Mouse (Mus musculus) kidney, adult 2 months (tissue): ENCODE measurements around the gene Efs. TPM values are rescaled to one million over a fixed set of nuclear protein-coding genes. Genes with fewer than 3 reads are reported as not detected.

ENCODE experiments used
- DNase-seq: peaks from one replicate; pipeline ENCODE4 v3.0.0; 2021
- H3K27ac ChIP-seq: fragments of 200-500 bp; 2 replicates; pipeline ENCODE4 v1.5.1; 2012; ENCODE audit warnings: low read depth, low read length, control low read depth, inconsistent platforms; ENCODE audit not compliant: insufficient read depth
- H3K27me3 ChIP-seq: fragments of 200-500 bp; replicated peaks from 2 replicates; pipeline ENCODE4 v1.6.1; 2012; ENCODE audit warnings: mild to moderate bottlenecking, moderate library complexity, low read length, inconsistent platforms; ENCODE audit not compliant: control insufficient read depth, insufficient read depth
- H3K36me3 ChIP-seq: fragments of 200-500 bp; 2 replicates; pipeline ENCODE4 v1.6.1; 2012; ENCODE audit warnings: mild to moderate bottlenecking, moderate library complexity, low read length, inconsistent platforms; ENCODE audit not compliant: control insufficient read depth, insufficient read depth
- H3K4me1 ChIP-seq: fragments of 200-500 bp; 2 replicates; pipeline ENCODE4 v1.6.1; 2011; ENCODE audit warnings: low read length; ENCODE audit not compliant: control insufficient read depth, insufficient read depth
- H3K4me3 ChIP-seq: fragments of 200-500 bp; 2 replicates; pipeline ENCODE4 v1.5.1; 2011; ENCODE audit warnings: mild to moderate bottlenecking, low read depth, low read length, control low read depth; ENCODE audit not compliant: insufficient read depth
- CTCF ChIP-seq: fragments of 200-500 bp; conservative IDR thresholded peaks from 2 replicates; pipeline ENCODE4 v1.5.1; 2011; ENCODE audit warnings: low read depth, mild to moderate bottlenecking, control low read depth, low read length, moderate library complexity, mixed read lengths; ENCODE audit not compliant: insufficient read depth, insufficient read length
- POLR2A ChIP-seq: fragments of 200-500 bp; IDR thresholded peaks from one replicate; pipeline ENCODE4 v1.6.1; 2011; ENCODE audit warnings: low read depth, low read length, control low read depth
- WGBS: fragments of 180-500 bp; shearing (Covaris S2); methylation state at CpG from one replicate; pipeline ENCODE4 v1.1.7; 2018; 5-methylcytosine and 5-hydroxymethylcytosine counted together
- polyA plus RNA-seq: library from polyadenylated mRNA; depleted of rRNA; stranded (reverse); fragments of >200 nt; gene quantifications from 2 replicates; pipeline ENCODE4 v1.2.3, GENCODE M21; 2012

Efs gene
- polyA plus RNA-seq, 1 experiment: 1.8 TPM

DNA sequence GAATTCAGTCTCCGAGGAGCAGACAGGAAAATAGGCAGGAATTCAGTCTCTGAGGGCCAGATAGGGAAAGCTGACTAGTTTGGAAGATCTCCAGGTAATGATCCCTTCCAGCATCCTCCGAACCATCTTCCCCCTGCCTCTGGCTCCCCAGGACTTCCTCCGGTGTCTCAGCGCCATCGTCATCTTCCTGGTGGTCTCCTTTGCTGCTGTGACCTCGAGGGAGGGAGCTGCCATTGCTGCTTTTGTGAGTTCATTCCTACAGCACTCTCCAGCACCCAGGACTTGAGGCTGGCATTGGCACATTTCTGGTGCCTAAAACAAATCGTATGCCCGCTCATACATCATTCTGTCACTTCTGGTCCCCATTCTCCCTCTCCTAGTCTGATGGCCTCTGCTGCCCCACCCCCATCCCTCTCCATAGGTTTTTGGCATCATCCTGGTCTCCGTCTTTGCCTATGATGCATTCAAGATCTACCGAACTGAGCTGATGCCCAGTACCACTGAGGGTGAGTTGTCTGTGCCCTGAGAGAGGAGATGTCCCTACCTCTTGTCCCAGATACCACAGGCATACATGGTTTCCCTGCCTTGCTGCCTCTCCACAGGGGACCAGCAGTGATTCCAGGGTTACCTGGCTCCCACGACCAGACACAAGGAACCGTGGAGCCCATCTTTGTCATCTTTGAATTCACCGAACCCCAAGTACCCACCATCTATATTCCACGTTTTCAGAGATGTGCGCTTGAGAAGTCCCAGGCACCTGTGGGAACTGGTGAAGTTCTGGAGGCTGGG, 12.7 kb upstream of the Efs start:
- Histone ChIP-seq H3K4me3 (no peak overlapping the region), H3K4me1 (peaks cover 13% of the 10 kb centered on the region), H3K36me3 (no peaks in the 10 kb centered on the region), H3K27ac (no peak overlapping the region), H3K27me3 (no peaks in the 10 kb centered on the region)
- no peak for TF ChIP-seq POLR2A
- TF ChIP-seq CTCF: no peak
- DNase-seq: no peak
- WGBS: 79% methylated on average over 15 of the region's 15 CpGs

DNA sequence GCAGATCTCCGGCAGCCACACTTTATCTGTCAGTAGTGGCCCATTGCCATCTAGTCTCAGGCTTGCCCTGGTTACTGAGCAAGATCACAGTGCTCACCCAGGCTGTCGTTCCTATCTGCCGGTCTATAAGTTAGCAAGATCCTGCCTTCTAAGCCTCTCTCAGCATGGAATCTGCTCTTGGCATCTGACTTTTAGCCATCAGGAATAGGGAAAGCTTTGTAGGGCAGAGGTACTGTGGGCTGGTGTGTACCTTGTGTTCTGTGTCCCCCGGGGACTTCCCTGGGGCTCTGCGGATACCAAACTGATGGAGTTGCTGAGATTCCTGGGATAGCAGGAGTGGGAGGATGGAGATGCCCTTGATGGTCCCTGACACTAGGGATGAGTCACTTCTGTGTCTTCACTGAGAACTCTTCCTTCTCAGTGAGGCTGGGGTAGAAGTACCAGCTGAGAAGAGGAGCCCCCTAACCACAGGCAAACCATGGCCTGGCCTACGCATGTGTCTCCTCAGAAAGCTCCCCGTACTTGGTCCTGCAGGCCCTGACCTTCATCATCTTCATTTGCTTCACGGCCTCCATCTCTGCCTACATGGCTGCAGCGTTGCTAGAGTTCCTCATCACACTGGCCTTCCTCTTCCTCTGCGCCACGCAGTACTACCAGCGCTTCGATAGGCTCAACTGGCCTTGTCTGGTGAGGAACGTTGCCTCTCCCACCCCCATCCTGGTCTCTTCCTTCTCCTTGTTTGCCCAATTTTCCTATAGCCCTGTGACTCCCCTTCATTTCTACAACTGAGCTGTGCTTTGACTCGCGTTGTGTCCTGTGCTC, 11.6 kb upstream of the Efs start:
- H3K27me3 ChIP-seq: no peaks in the 10 kb centered on the region
- no peak overlapping the region for H3K27ac ChIP-seq
- H3K4me3 ChIP-seq: no peak overlapping the region
- peaks cover 13% of the 10 kb centered on the region for H3K4me1 ChIP-seq
- 87% methylated on average over 16 of the region's 16 CpGs for WGBS
- no peak for DNase-seq
- H3K36me3 ChIP-seq: no peaks in the 10 kb centered on the region
- no peak for TF ChIP-seq POLR2A
- TF ChIP-seq CTCF: no peak

DNA sequence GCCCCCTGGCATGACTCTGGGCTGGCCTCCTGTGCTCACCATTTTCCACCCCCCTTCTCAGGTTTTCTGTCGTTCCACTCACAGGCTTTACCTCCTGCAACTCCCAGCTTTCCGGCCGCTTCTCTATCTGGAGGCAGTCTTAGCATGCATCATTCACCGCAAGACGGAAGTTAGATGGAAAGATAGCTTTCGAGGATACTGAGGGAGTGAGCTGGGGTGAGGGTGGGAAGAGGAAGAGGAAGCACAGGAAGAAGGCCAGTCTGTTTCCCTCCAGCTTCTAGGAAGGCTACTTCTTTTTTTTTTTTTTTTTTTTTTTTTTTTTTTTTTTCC, 10.9 kb upstream of the Efs start:
- Histone ChIP-seq H3K27ac (no peak overlapping the region), H3K4me3 (no peak overlapping the region), H3K36me3 (no peaks in the 10 kb centered on the region), H3K4me1 (peaks cover 13% of the 10 kb centered on the region), H3K27me3 (no peaks in the 10 kb centered on the region)
- 49% methylated on average over 6 of the region's 6 CpGs for WGBS
- no peak for DNase-seq
- TF ChIP-seq CTCF (no peak), POLR2A (no peak)

- Histone ChIP-seq H3K4me1 (peaks cover 9% of the 10 kb centered on the region), H3K4me3 (no peak within 1 kb of the TSS), H3K27me3 (no peaks in the 10 kb centered on the region), H3K36me3 (no peaks in the 10 kb centered on the region), H3K27ac (no peak within 1 kb of the TSS)
- TF ChIP-seq POLR2A (no peak), CTCF (no peak)
- 36% methylated on average over 8 of the region's 8 CpGs for WGBS
- no peak for DNase-seq
These were observed 10.2 kb upstream of the Efs start, which contains the start of gene Cmtm5 for GRCm38 (mm10) chr14:54935904-54936830. Gene Cmtm5 (plus strand): TSS chr14:54936261.

- no peaks in the 10 kb centered on the region for H3K4me1 ChIP-seq
- no peaks in the 10 kb centered on the region for H3K27me3 ChIP-seq
- H3K27ac ChIP-seq: no peak within 1 kb of the TSS
- no peak for TF ChIP-seq POLR2A
- TF ChIP-seq CTCF: no peak
- H3K4me3 ChIP-seq: no peak within 1 kb of the TSS
- no peak for DNase-seq
- no peaks in the 10 kb centered on the region for H3K36me3 ChIP-seq
- 50% methylated on average over 6 of the region's 6 CpGs for WGBS
These were observed 6.8 kb upstream of the Efs start, which contains the start of gene Il25 for GRCm38 (mm10) chr14:54932645-54933150. Gene Il25 (plus strand): TSS chr14:54932695.

DNA sequence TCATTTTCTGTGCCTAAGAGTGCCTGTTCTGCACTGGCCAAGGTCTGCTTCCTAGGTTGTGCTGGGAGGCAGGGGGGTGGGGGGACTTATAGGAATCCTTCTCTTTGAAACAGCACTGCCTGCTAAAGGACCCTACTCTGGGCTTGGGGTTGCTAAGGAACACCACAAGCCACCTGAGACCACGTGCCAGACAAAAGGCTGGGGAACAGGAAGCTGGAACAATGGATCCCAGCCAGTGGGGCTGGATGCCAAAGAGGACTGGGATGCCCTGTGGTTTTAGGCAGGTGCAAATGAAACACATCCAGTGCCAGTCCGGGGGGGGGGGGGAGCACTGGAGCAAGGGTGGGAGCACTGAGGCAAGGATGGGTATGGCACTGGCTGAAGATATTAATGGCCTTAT, 4.5 kb upstream of the Efs start:
- no peaks in the 10 kb centered on the region for H3K36me3 ChIP-seq
- WGBS: 27% methylated on average over 2 of the region's 2 CpGs
- H3K4me3 ChIP-seq: no peak overlapping the region
- peak; percentile 14 for DNase-seq
- no peak for TF ChIP-seq CTCF
- TF ChIP-seq POLR2A: no peak
- H3K27me3 ChIP-seq: 0 out of 2 replicates have a peak, but pooled peaks cover 1% of the 10 kb centered on the region
- no peaks in the 10 kb centered on the region for H3K4me1 ChIP-seq
- no peak overlapping the region for H3K27ac ChIP-seq

GRCm38 (mm10) chr14:54929801-54930200, 3.9 kb upstream of the Efs start:
- no peaks in the 10 kb centered on the region for H3K4me1 ChIP-seq
- no peaks in the 10 kb centered on the region for H3K36me3 ChIP-seq
- WGBS: 66% methylated on average over 5 of the region's 5 CpGs
- no peak overlapping the region for H3K4me3 ChIP-seq
- no peak for TF ChIP-seq POLR2A
- no peak for TF ChIP-seq CTCF
- no peak for DNase-seq
- H3K27me3 ChIP-seq: 0 out of 2 replicates have a peak, but pooled peaks cover 1% of the 10 kb centered on the region
- H3K27ac ChIP-seq: no peak overlapping the region
